Mouse (Mus musculus): ENCODE measurements around the gene Hist1h4f.
"Not testable (repeated sequence)": the region's sequence is repeated elsewhere in the genome, so short reads cannot be mapped to it uniquely, and the experiment has no call there.

Gene Hist1h4f

DNA sequence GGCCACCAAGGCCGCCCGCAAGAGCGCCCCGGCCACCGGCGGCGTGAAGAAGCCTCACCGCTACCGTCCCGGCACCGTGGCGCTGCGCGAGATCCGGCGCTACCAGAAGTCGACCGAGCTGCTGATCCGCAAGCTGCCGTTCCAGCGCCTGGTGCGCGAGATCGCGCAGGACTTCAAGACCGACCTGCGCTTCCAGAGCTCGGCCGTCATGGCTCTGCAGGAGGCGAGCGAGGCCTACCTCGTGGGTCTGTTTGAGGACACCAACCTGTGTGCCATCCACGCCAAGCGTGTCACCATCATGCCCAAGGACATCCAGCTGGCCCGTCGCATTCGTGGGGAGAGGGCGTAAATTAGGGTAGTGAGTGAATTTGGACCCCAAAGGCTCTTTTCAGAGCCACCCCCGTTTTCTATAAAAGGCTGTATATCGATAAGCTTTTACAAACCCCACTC, 24.4 kb upstream of the Hist1h4f start:
- not testable (repeated sequence) for DNase-seq

DNA sequence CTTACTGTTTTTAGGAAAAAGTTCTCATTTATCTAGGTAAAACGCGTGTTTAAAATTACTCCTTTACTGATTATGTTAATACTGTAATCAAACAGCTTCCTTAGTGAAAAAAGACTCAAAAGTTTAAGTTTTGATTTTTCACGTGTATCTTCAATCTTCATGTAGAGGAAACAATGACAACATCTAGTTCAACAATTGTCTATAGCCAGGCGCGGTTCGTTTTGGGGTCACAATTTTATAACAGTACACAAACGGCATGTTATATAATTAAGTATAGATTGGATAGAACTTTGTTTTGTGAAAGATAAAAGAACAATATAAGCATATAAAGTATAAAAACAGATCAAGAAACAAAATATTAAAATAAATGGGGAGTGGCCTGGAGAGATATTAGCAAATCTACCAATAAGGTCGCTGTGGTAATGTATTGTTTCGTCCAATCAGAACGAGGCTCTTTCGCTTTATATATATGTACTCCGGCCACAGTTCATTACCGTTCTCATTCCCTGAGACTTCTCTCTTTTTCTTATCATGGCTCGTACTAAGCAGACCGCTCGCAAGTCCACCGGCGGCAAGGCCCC, 23.9 kb upstream of the Hist1h4f start, which contains the start of gene Hist1h3d:
TSS of gene Hist1h3d (plus strand) at position 493 of the 581 bp plus-strand sequence.
- no peak for DNase-seq

DNA sequence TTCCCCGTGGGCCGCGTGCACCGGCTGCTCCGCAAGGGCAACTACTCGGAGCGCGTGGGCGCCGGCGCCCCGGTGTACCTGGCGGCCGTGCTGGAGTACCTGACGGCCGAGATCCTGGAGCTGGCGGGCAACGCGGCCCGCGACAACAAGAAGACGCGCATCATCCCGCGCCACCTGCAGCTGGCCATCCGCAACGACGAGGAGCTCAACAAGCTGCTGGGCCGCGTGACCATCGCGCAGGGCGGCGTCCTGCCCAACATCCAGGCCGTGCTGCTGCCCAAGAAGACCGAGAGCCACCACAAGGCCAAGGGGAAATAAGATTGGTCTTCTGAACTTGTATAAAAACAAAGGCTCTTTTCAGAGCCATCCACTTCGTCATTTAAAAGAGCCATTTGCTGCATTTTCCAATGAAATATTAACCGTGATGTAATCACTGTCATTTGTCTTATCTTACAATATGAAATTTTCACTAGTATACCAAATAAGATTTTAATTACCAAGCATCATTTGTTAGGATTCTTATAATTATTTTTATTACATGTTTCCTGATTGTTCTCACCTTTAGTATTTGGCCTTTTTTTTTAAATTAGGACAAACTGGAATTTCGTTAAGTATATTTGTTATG, 23.2 kb upstream of the Hist1h4f start:
- DNase-seq = not testable (repeated sequence)

DNA sequence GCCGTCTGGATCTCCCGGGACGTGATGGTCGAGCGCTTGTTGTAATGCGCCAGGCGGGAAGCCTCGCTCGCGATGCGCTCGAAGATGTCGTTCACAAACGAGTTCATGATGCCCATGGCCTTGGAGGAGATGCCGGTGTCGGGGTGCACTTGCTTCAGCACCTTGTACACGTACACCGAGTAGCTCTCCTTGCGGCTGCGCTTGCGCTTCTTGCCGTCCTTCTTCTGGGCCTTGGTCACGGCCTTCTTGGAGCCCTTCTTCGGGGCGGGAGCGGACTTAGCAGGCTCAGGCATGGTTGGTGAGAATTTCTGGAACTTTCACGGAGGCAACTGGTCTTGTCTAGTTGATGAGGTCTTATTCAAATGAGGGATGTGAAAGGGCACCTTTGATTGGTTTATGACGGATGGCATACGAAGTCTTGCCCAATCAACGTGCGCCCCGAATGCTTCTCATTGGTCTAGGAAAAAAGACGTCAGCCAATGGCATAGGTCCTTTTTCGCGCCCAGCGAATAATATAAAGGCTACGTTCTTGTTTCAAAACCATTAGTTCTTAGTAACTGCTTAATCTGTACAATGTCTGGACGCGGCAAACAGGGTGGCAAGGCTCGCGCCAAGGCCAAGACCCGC, 22.6 kb upstream of the Hist1h4f start, which contains the start of the genes Hist1h2bf and Hist1h2ad:
TSS of gene Hist1h2bf (minus strand) at position 299 of the 627 bp plus-strand sequence.
TSS of gene Hist1h2ad (plus strand) at position 484 of the 627 bp plus-strand sequence.
- peak; percentile 86 for DNase-seq

DNA sequence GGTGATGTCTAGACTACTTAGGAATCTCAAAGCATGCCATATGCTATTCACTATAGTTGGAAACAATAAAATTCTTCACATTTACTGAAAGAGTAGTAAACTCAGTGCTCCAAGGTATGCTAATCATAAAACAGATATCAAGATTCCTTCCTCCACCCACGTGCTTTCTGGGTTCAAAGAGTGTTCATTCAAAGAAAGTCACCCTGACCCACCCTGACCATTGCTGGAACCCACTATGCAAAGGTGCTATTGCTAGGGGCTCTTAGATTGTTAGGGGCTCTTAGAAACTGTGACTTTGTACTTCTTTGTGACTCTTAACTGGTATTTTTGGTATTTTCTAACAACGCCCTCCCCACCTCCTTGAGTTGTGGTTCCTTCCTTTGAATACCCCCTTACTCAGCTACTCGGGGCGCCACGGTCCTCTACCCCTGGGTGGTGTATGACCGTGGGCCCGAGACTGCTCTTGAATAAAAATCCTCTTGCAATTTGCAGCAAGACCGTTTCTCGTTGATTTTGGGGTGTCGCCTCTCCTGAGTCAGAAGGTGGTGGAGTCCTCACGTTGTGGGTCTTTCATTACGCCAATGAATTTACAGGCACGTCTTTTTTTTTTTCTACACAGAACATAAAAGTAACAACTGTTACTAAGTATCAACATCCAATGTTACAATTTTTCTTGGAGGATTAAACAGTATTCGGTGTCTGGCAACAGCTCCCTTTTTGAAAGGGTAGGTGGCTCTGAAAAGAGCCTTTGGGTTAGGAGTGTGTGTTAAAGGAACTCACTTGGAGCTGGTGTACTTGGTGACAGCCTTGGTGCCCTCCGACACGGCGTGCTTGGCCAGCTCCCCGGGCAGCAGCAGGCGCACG, 21.8 kb upstream of the Hist1h4f start:
- not testable (repeated sequence) for DNase-seq

DNA sequence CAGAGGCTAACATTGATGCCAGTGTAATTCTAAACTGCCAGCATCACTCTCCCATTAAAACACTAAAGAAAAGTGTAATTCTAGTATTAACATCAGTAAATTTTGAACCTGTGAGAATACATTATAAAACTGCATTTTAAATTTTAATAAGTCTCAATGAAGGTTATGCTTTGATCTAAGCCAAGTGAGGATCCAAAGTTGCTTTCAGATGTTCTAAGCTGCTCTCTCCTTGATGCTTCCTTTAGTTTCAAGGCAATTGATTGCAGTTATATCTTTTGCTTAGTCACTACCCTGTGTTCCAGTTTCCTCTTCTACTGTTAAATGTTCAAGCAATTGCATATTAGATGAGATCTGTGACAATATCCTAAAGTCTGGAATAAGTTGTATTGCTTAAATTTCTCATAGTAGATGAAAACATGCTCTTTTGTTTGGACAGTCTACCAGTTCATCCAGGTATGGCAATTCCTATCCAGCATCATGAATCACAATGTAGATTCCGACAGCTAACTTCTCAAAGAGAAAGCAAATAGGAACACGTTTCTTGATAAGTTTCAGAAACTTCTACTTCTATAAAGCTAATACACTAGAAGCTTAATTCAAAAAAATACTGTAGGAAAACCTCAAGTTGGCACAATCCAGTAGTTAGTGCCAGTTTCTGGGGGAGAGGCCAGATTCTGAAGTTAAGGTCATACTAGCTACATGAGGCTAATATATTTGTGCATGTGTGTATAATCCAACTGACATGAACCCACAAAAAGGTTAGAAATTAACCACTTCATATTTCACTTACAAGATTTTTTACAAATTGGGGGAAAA, 21.0 kb upstream of the Hist1h4f start:
- DNase-seq = no peak

DNA sequence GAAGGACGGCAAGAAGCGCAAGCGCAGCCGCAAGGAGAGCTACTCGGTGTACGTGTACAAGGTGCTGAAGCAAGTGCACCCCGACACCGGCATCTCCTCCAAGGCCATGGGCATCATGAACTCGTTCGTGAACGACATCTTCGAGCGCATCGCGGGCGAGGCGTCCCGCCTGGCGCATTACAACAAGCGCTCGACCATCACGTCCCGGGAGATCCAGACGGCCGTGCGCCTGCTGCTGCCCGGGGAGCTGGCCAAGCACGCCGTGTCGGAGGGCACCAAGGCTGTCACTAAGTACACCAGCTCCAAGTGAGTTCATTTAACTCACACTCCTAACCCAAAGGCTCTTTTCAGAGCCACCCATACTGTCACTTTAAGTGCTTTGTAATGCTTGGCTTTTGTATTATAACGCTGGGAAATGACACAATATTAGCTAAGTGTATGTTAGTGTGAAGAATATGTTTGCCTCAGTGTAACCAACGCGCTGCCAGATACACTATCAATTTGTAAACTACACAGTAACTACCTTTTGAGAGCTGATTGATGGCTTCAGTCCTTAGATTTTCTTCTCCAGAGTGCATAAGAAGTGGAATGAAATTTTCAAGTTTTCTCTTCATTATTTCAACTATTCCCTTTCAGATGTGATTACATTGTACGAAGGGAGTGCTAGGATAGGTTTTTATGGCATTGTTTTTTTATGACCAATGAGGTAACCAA, 20.2 kb upstream of the Hist1h4f start:
- DNase-seq = not testable (repeated sequence)

DNA sequence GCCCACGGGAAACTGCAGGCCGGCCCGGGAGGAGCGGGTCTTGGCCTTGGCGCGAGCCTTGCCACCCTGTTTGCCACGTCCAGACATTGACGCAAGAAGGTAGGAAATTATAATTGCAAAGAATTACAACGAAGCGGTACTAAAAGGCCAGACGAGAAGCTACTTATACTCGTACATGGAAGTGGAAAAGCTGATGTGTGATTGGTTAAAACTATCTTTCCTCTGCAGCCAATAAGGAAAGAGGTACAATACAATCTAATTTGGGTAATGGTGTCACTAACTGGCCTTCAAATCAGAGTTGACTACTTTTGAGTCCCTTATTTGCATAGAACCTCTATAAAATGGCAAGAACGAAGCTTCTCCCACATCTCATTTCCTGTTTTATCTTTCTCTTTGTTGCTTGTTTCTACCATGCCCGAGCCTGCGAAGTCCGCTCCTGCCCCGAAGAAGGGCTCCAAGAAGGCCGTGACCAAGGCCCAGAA, 19.6 kb upstream of the Hist1h4f start, which contains the start of the genes Hist1h2ae and Hist1h2bg:
TSS of gene Hist1h2ae (minus strand) at position 199 of the 482 bp plus-strand sequence.
TSS of gene Hist1h2bg (plus strand) at position 375 of the 482 bp plus-strand sequence.
- peak; percentile 73 for DNase-seq

DNA sequence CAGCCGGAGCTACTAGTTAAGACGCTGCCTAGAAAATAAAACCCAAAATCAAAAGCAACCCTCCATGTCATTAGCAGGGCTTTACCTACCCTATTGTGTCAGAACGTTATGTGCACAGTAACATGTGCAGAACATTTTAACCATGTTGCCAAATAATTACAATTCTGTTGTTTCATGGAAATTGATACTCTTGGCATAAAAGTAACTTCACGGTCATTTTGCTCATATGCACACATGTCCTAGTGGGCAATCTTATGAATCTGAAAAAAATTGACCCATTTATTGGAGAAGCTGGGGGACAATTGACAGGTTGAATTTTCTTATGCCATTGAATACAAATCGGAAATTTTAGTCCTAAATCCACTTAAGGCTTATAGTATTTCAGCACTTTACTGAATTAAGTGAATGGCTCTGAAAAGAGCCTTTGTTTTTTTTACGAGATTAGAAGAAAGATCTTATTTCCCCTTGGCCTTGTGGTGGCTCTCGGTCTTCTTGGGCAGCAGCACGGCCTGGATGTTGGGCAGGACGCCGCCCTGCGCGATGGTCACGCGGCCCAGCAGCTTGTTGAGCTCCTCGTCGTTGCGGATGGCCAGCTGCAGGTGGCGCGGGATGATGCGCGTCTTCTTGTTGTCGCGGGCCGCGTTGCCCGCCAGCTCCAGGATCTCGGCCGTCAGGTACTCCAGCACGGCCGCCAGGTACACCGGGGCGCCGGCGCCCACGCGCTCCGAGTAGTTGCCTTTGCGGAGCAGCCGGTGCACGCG, 19.0 kb upstream of the Hist1h4f start:
- not testable (repeated sequence) for DNase-seq

DNA sequence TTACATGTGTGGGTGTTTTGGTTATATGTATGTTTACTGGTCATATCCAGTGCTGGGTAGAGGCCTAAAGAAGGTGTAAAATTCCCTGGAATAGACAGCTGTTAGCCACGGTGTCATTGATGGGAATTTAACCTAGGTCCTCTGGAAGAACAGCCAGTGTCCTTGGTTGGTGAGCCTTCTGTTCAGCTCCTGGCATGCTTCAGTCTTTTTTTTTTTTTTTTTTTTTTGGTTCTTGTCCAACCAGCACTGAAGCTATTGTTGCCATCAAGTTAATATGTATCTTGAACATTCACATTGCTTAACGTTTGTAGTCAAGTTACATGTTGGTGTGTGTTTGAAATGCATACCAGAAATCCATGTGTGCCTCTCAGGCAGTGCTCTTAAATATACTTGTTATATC, 13.0 kb upstream of the Hist1h4f start:
- DNase-seq = no peak

DNA sequence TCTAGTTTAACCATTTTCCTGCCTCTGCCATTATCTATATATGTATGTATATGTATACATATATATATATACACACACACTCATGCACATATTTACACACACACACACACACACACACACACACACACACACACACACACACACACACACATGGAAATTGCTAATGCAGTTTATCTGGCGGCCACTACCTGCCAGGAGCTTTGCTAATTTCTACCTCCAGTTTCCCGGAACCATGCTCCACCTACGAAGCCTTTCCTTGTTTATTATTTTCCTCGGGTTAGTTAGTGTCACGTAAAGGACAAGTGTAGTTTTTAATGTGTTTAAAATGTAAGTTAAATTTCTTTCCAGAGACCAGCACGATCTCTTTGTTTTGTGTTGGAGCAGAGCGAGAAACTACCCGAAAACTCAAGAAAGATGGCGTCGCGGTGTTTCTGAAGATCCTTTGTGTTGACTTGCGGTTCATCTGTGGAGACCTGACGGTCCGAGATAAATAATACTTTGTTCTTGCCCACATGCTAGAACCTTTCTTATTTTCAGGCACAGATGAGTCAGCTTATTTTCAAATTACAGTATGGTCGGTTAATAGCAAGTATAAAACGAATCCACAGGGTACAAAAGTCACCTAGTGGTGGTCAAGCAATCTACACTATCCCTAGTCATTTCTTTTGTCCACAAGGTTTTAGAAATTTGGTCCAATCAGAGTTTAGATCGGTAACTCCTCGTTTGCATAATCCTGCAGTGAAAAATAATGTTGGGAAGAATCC, 11.4 kb upstream of the Hist1h4f start:
- DNase-seq = peak; percentile 60

DNA sequence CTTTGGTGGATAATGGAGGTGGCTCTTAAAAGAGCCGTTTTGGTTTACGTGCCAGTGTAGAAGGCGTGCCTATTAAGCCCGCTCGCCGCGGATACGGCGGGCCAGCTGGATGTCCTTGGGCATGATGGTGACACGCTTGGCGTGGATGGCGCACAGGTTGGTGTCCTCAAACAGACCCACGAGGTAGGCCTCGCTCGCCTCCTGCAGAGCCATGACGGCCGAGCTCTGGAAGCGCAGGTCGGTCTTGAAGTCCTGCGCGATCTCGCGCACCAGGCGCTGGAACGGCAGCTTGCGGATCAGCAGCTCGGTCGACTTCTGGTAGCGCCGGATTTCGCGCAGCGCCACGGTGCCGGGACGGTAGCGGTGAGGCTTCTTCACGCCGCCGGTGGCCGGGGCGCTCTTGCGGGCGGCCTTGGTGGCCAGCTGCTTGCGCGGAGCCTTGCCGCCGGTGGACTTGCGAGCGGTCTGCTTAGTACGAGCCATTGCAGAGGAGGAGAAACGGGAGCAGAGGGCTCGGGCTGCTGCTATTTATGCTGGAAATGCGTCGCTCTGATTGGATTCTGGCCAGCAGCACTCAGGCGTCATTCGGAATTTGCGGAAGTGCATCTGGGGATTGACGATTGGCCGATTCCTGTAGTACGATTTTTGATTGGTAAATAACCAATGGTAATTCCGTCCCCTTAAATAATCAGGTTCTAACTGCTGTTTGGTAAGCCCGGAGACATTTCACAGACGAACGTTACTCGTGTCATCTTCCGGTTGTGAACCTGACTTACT, 10.6 kb upstream of the Hist1h4f start, which contains the start of gene Hist1h3e:
TSS of gene Hist1h3e (minus strand) at position 487 of the 777 bp plus-strand sequence.
- DNase-seq = peak; percentile 94

DNA sequence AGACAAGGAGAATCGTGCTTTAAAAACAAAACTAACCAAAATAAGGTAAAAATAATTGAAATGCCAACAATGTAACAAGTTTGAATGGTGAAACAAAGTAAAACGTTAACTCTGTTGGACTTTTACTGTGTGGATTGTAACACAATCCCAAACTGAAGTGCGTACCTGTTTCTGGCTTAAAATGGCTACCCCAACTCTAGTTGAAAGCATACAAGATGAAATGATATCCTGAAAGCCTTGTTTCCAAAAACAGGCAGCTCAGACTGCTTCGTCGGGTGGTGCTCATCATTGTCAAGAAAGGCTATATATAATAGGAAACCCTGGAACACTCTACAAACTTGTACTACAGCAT, 10.1 kb upstream of the Hist1h4f start:
- not testable (repeated sequence) for DNase-seq

DNA sequence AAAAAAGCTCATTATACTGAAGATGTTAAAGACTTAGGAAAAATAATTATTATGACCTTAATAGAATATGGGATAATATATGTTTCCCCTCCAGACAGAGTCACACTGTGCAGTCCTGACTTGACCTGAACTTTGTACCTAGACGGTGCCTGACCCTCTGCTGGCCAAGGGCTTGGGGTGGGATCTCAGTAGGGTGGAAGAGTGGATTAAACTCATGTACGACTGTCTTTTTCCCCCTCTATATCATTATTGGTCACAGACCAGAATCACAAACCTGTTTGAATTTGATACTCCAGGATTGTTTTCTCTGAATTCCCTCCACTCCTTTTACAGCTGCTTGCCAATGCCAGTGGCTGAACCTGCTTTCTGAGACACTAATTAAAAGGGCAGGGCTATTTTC, 9.3 kb upstream of the Hist1h4f start:
- not testable (repeated sequence) for DNase-seq

DNA sequence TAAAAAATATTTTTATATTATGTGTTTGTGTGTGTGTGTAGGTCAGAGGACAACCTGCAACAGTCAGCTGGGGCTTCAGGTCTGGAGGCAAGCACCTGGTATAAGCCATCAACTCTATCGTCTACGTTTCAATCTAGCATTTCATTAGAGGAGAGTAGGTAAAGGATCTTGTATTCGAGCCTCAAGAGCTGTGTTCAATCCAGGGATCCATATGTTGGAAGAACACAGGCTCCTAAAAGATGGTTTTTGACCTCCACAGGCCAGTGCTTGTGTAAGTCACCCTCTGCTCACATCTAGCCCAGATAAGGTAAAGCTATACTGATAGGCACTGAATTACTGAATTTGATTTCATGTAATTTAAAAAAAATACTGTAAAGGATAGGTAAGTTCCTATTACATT, 5.5 kb upstream of the Hist1h4f start:
- DNase-seq = no peak

DNA sequence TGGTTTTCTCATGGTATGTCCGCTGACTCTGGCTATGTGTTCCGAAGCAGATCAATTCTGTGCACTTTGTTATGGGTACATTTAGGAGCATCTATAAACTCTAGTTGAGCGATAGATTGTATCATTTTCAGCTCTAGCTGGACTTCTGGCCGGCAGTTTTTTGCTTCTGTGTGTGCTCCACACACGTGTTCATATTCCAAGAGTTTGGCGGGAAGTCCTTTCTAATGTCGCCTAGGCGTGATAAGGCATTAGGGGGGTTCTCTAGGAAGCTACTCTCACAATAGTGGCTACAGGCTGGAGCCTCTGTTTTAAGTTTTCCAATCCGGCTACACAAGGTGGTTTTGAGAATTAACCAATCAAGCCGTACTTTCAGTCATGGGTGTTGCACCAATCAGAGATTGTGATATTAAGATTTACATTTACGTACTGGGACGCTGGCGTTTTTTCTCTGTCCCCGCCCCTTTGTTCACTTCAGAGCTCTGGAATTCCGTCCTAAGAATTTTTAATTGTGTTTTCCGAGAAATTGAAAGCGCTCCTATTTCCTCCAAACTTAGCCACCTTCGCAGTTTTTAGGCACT, 4.5 kb upstream of the Hist1h4f start:
- DNase-seq = peak; percentile 82

DNA sequence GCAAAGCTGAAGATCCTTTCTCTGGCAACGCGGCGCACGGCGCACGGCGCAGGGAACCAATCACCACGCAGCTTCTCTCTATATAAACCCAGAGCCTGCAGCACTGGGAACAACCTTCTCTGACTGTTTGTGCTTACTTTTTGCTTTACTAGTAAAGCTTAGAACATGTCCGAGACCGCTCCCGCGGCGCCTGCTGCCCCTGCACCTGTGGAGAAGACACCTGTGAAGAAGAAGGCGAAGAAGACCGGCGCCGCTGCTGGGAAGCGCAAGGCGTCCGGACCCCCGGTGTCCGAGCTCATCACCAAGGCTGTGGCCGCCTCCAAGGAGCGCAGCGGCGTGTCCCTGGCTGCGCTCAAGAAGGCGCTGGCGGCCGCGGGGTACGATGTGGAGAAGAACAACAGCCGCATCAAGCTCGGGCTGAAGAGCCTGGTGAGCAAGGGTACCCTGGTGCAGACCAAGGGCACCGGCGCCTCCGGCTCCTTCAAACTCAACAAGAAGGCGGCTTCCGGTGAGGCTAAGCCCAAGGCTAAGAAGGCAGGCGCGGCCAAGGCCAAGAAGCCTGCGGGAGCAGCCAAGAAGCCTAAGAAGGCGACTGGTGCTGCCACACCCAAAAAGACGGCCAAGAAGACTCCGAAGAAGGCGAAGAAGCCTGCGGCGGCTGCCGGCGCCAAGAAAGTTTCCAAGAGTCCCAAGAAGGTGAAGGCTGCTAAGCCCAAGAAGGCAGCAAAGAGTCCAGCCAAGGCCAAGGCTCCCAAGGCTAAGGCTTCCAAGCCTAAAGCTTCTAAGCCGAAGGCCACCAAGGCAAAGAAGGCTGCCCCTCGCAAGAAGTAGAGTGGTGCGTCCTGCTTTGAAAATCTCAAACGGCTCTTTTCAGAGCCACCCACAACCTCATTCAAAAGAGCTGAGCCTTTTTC, 3.7 kb upstream of the Hist1h4f start:
- DNase-seq = peak; percentile 78
